Mouse (Mus musculus) R1 (cell line): Measurements from ENCODE around the gene Arhgap28.
A peak's percentile ranks its signal among the peaks of the same experiment; 100 is the strongest.

Experiments used
- DNase-seq: peaks from one replicate; pipeline ENCODE4 v3.0.0-alpha.2; 2018; ENCODE audit warnings: low read depth, low spot score

Arhgap28 gene

GRCm38 (mm10) chr17:68003741-68004560 lies at the start of gene Arhgap28:
Arhgap28 (minus strand) TSS chr17:68004120.
- DNase-seq, result peak; percentile 100

- no peak for DNase-seq
Measured at GRCm38 (mm10) chr17:68046341-68046675, 42.4 kb upstream of the Arhgap28 start.

GRCm38 (mm10) chr17:68045655-68046340 lies 41.9 kb upstream of the Arhgap28 start:
- DNase-seq, result no peak

- no peak for DNase-seq
Measured at GRCm38 (mm10) chr17:68042377-68042776, 38.5 kb upstream of the Arhgap28 start.

GRCm38 (mm10) chr17:68037011-68037410 lies 33.1 kb upstream of the Arhgap28 start:
- no peak for DNase-seq

GRCm38 (mm10) chr17:68029495-68029894 lies 25.6 kb upstream of the Arhgap28 start:
- DNase-seq, result no peak

- no peak for DNase-seq
Measured at GRCm38 (mm10) chr17:68028519-68028918, 24.6 kb upstream of the Arhgap28 start.

GRCm38 (mm10) chr17:68024327-68024726 lies 20.4 kb upstream of the Arhgap28 start:
- DNase-seq, result no peak

- DNase-seq, result no peak
Measured at GRCm38 (mm10) chr17:68019466-68020065, 15.6 kb upstream of the Arhgap28 start.

GRCm38 (mm10) chr17:68017095-68017494 lies 13.2 kb upstream of the Arhgap28 start:
- no peak for DNase-seq

- no peak for DNase-seq
Measured at GRCm38 (mm10) chr17:68011606-68012005, 7.7 kb upstream of the Arhgap28 start.

GRCm38 (mm10) chr17:68010041-68010440 lies 6.1 kb upstream of the Arhgap28 start:
- DNase-seq, result no peak

GRCm38 (mm10) chr17:68004581-68005330 lies 836 bp upstream of the Arhgap28 start:
- DNase-seq, result no peak

- DNase-seq, result no peak
Measured at GRCm38 (mm10) chr17:68002608-68003595, 1.0 kb downstream of the Arhgap28 start.

GRCm38 (mm10) chr17:67999801-68000200 lies 4.1 kb downstream of the Arhgap28 start:
- no peak for DNase-seq

GRCm38 (mm10) chr17:67996769-67997155 lies 7.2 kb downstream of the Arhgap28 start:
- DNase-seq, result no peak

- peak; percentile 87 for DNase-seq
Measured at GRCm38 (mm10) chr17:67996097-67996768, 7.7 kb downstream of the Arhgap28 start.

GRCm38 (mm10) chr17:67995277-67995819 lies 8.6 kb downstream of the Arhgap28 start:
- no peak for DNase-seq

GRCm38 (mm10) chr17:67994861-67995260 lies 9.1 kb downstream of the Arhgap28 start:
- DNase-seq, result no peak
